Mouse (Mus musculus) CH12F3 (cell line): Measurements from ENCODE around the gene Pik3c2g.

ENCODE experiments used
- in situ Hi-C: fragments of 300-500 bp; cut with MboI; formaldehyde crosslinking; loops from 2 replicates; pipeline ENCODE4 v1.14.3; 2020; ENCODE audit warnings: low sequenced_read_pairs

Pik3c2g gene

DNA sequence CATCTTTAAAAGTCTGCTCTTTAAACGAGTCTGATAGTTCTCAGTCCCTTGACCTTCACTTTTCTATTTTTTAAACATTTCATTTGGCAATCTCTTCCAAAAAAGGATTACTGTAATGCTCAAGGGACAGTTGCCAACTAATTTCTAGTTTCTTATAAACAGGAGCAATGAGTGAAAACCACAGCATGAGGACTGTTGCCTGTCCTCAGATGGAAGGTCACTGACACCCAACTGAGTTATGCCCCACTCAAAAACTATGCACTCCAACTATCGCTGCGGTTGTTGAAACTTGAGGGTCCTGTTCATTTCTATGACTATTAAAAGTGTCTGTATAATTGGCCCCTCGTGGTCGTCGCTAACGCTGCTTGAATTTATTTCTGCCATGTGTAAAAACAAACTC is 252.9 kb downstream of the Pik3c2g start:
- in situ Hi-C loops: no loop called here

GRCm38 (mm10) chr6:139841272-139841671 is 254.3 kb downstream of the Pik3c2g start:
- in situ Hi-C loops: no loop called here

GRCm38 (mm10) chr6:139842626-139843025 is 255.6 kb downstream of the Pik3c2g start:
- in situ Hi-C loops: no loop called here

- in situ Hi-C loops: no loop called here
These were observed 256.5 kb downstream of the Pik3c2g start for GRCm38 (mm10) chr6:139843531-139843930.

DNA sequence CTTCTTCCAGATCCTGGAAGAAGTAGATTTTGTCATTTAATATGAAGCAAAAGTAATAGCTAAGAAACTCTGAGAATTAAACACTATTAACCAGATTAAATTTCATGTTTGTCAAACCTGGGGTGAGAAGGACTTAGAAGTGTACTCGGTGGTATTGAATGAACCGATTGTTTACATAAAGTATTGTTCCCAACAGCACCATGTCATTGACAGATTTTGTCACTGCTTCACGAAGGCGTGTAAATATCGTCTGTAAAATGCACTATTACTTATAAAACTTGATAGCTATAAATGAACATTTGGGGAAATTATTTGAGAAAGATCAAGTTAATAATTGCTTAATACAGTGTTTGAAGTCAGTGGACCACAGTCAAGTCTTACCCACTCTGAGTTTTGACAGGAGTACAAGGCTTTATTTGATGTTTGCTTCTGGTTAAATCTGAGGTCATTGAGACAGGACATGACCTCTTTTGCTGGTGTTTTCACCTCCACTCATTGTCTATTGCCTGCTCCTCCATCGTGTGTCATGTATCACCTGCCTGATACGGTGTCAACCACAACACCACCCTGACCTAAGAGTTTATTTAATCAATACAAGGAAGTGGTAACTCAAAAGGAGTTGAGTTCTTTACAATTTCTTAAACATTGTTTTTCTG is 260.0 kb downstream of the Pik3c2g start:
- in situ Hi-C loops: no loop called here

GRCm38 (mm10) chr6:139849931-139850330 is 262.9 kb downstream of the Pik3c2g start:
- in situ Hi-C loops: no loop called here

DNA sequence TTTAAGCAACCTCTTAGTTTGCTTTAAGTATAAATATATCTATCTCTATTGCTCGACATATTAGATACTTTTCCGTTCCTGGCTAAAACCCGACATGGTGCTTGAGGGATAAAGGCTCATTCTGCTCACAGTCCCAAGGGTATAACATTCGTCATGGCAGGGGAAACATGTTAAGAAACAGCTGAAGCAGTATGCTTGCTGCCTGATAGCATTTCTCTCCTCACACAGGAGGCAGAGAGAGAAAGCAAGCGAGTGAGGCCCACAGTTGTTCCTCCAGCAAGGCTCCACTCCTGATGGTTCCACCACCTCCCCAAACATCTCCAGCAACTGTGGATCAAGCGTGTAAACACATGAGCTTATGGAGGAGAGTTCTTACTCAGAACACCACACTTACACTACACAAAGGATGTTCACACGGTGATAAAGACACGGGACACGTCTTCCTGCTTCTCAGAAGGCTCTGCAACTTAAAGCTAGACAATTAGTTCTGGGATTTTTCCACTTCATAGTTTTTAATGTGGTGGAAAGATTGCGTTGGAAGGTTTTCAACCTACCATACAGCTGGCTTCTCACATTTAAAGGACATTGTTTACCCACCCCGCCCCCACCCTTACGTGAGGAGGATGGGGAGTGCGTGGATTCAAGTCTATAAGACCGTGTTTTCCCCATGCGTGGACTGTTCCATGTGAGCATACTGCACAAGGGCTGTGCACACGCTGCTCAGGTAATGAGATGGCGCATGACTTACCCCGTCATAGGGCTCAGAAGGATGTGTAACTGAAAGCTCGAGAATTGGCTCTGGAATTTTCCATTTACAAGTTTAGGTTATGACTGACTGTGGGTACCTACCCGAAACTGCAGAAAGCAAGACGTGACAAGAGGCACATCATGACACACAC is 264.9 kb downstream of the Pik3c2g start:
- in situ Hi-C loops: no loop called here

- in situ Hi-C loops: no loop called here
These were observed 265.8 kb downstream of the Pik3c2g start for GRCm38 (mm10) chr6:139852836-139853235.

GRCm38 (mm10) chr6:139860141-139860540 is 273.1 kb downstream of the Pik3c2g start:
- in situ Hi-C loops: no loop called here

DNA sequence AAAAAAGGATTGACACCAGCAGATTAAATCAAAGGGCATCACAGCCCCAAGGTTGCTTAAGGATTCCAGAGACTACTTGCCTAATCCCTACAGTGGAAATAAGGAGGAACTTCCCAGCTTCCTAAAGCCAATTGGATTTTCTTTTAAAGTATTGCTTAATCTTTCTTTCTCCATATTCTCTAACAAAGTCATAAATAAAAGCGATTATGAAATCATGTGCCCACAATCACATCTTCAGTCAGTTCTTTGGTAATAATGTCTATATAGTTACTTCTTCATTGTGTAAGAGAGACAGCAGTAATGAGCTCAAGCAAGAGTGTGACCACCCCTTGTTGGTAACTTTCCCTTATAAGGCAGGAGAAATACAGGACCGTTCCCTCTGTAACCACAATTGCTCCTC is 274.5 kb downstream of the Pik3c2g start:
- in situ Hi-C loops: no loop called here

- in situ Hi-C loops: no loop called here
These were observed 278.1 kb downstream of the Pik3c2g start for GRCm38 (mm10) chr6:139865059-139865673.

- in situ Hi-C loops: no loop called here
These were observed 287.6 kb downstream of the Pik3c2g start for GRCm38 (mm10) chr6:139874418-139875176.

- in situ Hi-C loops: no loop called here
These were observed 289.7 kb downstream of the Pik3c2g start for GRCm38 (mm10) chr6:139876691-139877090.

DNA sequence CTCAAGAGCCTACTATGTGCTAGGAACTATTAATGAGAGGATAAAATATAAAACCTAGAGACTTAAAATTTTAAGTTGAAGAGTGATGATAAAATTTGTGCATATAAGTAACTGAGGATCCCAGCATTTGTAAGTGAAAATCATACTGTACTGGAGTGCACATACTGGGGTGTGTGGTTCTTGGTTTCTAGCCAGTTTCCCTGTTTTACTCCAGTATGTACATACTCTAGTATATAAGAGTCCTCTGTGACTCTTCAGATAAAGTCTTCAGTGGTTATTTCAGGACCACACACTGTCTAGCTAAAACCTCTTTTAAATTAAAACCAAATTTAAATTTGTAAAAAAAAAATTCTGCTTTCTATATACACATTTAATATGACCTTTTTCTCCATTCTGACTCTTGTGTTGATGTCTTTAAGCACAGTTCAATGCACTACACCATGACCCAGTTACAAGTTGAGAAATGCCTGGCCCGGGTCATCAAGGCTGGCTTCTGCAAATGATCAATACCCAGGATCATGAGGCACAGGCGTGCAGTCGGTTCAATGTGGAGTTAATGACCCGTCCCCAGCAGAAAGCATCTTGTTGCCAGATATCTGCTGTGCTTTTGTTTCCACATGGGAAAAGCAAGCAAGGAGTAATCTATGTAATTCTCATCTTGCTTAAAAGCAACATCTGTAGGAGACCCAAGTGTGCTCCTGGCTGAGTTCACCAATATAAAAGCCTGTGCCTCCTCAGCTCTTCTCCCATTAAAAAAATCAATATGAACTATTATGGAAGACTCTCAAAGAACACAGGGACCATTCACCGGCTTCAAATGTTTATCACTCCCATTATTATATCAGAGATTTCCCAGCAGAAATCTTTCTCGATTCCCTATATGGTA is 290.7 kb downstream of the Pik3c2g start:
- in situ Hi-C loops: no loop called here

- in situ Hi-C loops: no loop called here
These were observed 291.3 kb downstream of the Pik3c2g start for GRCm38 (mm10) chr6:139878362-139878696.

DNA sequence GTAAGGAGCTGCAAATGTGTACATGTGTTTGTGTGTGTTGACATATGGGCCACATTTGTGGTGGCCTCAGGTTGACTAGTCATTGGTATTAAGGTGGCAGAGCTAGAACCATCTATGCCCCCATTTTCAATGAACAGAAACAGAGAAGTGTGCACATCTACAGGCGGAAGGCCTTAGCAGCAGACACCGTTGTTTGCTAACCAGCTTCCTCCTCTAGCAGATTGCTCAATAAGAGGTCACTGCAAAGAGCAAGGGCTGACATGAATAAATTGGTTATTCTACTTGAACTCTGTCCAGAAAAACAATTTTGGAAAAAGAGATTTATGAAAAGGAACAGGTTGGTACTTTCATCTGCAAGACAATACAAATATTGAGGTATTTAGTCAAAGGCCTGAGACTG is 295.1 kb downstream of the Pik3c2g start:
- in situ Hi-C loops: no loop called here

- in situ Hi-C loops: no loop called here
These were observed 300.2 kb downstream of the Pik3c2g start for GRCm38 (mm10) chr6:139887175-139887574.

GRCm38 (mm10) chr6:139895637-139896036 is 308.6 kb downstream of the Pik3c2g start:
- in situ Hi-C loops: no loop called here

GRCm38 (mm10) chr6:139899630-139900151 is 312.7 kb downstream of the Pik3c2g start:
- in situ Hi-C loops: no loop called here

- in situ Hi-C loops: no loop called here
These were observed 314.8 kb downstream of the Pik3c2g start for GRCm38 (mm10) chr6:139901801-139902200.
